Mouse (Mus musculus): ENCODE measurements around the gene 5730596B20Rik.

DNA sequence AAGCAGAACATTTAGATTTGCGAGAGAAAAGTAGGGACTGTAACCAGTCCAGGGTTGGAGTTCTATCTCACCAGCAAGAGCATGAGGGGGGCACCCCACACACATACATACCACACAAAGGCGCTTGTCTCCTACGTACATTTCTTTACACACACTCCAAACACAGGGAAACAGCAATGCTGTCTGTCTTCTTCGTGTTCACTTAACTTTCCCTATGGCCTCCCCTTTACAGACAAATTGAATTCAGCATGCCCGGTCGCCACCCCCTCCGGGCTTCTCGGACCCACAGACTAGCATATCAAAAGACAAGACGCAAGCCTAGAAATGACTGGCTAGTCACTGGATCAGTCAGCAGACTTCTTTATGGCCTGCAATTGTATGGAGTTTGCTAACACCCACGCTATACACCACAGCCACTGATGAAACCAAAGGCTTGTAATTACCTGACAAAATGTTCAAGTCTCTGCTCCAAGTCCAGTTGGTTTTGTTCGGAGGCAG is 3.0 kb downstream of the 5730596B20Rik start:
- TF ChIP-seq CTCF (IDR thresholded peaks at IDR 0.05; ENCODE audit: low read depth) (no peak), EP300 (IDR thresholded peaks at IDR 0.05; ENCODE audit: low read depth) (no peak)
